Mouse (Mus musculus) olfactory bulb, adult 2 months (tissue): ENCODE data around the gene Pdxk. TPM values are rescaled to one million over a fixed set of nuclear protein-coding genes. Genes with fewer than 3 reads are reported as not detected.
A peak's percentile ranks its signal among the peaks of the same experiment; 100 is the strongest.

Experiments
- H3K27ac ChIP-seq: fragments of 200-500 bp; 2 replicates; pipeline ENCODE4 v1.5.1; 2012; ENCODE audit warnings: low read depth, low read length; ENCODE audit not compliant: insufficient read depth
- H3K4me1 ChIP-seq: fragments of 200-500 bp; 2 replicates; pipeline ENCODE4 v1.6.1; 2012; ENCODE audit warnings: low read length; ENCODE audit not compliant: control insufficient read depth, insufficient read depth
- H3K4me3 ChIP-seq: fragments of 200-500 bp; 2 replicates; pipeline ENCODE4 v1.5.1; 2012; ENCODE audit warnings: mild to moderate bottlenecking, low read depth, low read length, moderate library complexity; ENCODE audit not compliant: insufficient read depth
- CTCF ChIP-seq: fragments of 200-500 bp; IDR thresholded peaks from 2 replicates; pipeline ENCODE4 v1.5.1; 2012; ENCODE audit warnings: low read depth, mild to moderate bottlenecking, low read length, moderate library complexity; ENCODE audit not compliant: insufficient read depth
- POLR2A ChIP-seq: fragments of 200-500 bp; IDR thresholded peaks from 2 replicates; pipeline ENCODE4 v1.6.1; 2012; ENCODE audit warnings: mild to moderate bottlenecking, low read depth, low read length, moderate library complexity; ENCODE audit not compliant: insufficient read depth
- WGBS: fragments of 180-500 bp; shearing (Covaris S2); methylation state at CpG from one replicate; pipeline ENCODE4 v1.1.7; 2018; 5-methylcytosine and 5-hydroxymethylcytosine counted together
- polyA plus RNA-seq: library from polyadenylated mRNA; stranded (reverse); fragments of >200 nt; gene quantifications from 2 replicates; pipeline ENCODE4 v1.2.4, GENCODE M21; 2012; ENCODE audit warnings: low replicate concordance; ENCODE audit not compliant: missing spikeins, insufficient read depth, insufficient read length

Pdxk gene
- polyA plus RNA-seq, 1 experiment, result not detected

- H3K27ac ChIP-seq, result no peak overlapping the region
- H3K4me3 ChIP-seq, result peak overlapping the region; percentile 63
- no peak for TF ChIP-seq CTCF
- TF ChIP-seq POLR2A, result no peak
- peaks cover 54% of the 10 kb centered on the region for H3K4me1 ChIP-seq
- 77% methylated on average over 8 of the region's 8 CpGs for WGBS
These were observed 1.6 kb downstream of the Pdxk start for GRCm38 (mm10) chr10:78462945-78463768.

- H3K4me3 ChIP-seq, result no peak overlapping the region
- H3K27ac ChIP-seq, result no peak overlapping the region
- TF ChIP-seq POLR2A (no peak), CTCF (no peak)
- 58% methylated on average over 4 of the region's 4 CpGs for WGBS
- H3K4me1 ChIP-seq, result peaks cover 67% of the 10 kb centered on the region
These were observed 3.0 kb downstream of the Pdxk start for GRCm38 (mm10) chr10:78461767-78462166.

GRCm38 (mm10) chr10:78460463-78460862 is 4.3 kb downstream of the Pdxk start:
- H3K4me3 ChIP-seq, result no peak overlapping the region
- H3K4me1 ChIP-seq, result peaks cover 74% of the 10 kb centered on the region
- peak overlapping the region; percentile 30; the same call in 1 of the 2 replicates for H3K27ac ChIP-seq
- TF ChIP-seq CTCF (no peak), POLR2A (no peak)
- WGBS, result 27% methylated on average over 5 of the region's 5 CpGs

DNA sequence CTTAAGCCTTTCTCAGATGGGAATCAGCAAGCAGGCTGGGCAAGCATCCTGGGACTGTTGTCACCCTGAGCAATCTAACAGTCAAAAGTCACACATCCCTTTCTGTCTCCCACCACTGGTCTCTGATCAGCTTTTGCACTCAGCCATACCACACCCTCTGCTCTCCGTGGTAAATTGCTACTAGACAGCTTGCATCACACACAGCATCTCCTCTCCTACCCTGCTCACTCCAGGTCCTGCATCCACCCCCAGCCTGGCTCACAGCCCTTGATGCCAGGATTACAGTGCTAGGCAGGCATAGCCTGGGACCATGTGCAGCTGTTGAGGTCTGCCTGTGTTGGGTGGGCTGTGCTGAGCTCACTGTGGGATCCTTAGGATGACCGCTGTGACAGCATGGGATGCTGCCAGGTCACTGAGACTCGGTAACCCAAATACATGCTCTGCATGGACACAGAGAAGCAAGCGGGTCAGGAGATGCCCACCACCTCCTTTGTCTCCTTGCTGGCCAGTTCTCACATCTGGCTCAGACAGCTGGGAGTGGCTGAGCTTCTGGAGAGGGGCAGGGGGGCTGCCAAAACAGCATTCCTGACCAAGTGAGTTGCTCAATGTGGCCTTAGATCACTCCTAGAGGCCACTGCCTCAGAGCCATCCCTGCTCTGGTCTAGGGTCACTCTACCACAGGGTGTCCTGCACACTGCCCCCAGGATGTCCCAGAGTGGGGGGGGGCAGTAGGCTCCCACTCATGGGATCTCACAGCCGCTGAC is 6.2 kb downstream of the Pdxk start:
- H3K27ac ChIP-seq, result peak overlapping the region; percentile 90
- peaks cover 80% of the 10 kb centered on the region for H3K4me1 ChIP-seq
- H3K4me3 ChIP-seq, result no peak overlapping the region
- no peak for TF ChIP-seq POLR2A
- TF ChIP-seq CTCF, result no peak
- 43% methylated on average over 5 of the region's 5 CpGs for WGBS

- TF ChIP-seq POLR2A, result no peak
- TF ChIP-seq CTCF, result no peak
- peak overlapping the region; percentile 90 for H3K27ac ChIP-seq
These were observed 7.1 kb downstream of the Pdxk start for GRCm38 (mm10) chr10:78457495-78458347.

DNA sequence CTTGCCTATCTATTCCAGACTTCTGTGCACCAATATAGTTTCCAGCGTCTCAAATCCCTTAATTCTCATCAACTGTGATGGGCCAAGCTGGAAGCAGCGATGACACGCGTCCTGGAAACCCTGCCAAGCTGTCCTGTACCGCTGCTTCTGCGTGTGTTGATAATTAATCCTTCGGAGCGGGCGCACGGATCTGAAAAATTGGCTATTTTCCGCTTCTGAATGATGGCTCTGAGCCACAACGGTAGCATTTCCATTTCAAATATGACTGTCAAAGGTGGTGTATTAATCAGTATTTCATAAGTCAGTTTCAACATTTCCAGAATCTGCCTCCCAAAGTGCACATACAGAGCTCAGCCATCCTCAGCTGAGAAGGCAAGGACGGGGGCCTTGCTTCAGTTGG is 8.1 kb downstream of the Pdxk start:
- WGBS, result 29% methylated on average over 13 of the region's 13 CpGs
- no peak overlapping the region for H3K4me3 ChIP-seq
- peaks cover 72% of the 10 kb centered on the region for H3K4me1 ChIP-seq
- peak overlapping the region; percentile 90; the same call in 1 of the 2 replicates for H3K27ac ChIP-seq
- TF ChIP-seq CTCF, result no peak
- TF ChIP-seq POLR2A, result no peak

More at GRCm38 (mm10) chr10:78457495-78458347, 7.1 kb downstream of the Pdxk start:
- 41% methylated on average over 10 of the region's 10 CpGs for WGBS
- no peak overlapping the region for H3K4me3 ChIP-seq
- H3K4me1 ChIP-seq, result peaks cover 80% of the 10 kb centered on the region

DNA sequence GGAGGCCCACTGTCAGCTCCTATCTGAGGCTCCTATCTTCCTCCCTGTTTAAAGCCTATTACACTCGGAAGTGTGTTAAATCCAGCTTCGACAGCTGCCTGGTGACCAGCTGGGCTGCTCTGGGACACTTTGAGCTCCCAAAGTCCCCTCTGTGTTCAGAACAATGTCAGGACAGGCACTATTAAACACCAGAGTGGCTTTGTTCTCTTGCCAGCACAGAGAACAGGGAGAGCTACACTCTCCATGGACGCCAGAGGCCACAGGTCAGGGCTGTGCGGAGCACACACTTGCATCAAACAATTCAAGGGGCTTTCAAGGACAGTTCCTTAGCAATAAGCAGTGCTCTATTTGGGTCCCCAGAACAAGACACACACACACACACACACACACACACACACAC is 12.1 kb downstream of the Pdxk start:
- no peak for TF ChIP-seq CTCF
- TF ChIP-seq POLR2A, result no peak
- 44% methylated on average over 4 of the region's 4 CpGs for WGBS
- H3K4me1 ChIP-seq, result peaks cover 37% of the 10 kb centered on the region
- peak overlapping the region; percentile 47; the same call in 1 of the 2 replicates for H3K27ac ChIP-seq
- no peak overlapping the region for H3K4me3 ChIP-seq

DNA sequence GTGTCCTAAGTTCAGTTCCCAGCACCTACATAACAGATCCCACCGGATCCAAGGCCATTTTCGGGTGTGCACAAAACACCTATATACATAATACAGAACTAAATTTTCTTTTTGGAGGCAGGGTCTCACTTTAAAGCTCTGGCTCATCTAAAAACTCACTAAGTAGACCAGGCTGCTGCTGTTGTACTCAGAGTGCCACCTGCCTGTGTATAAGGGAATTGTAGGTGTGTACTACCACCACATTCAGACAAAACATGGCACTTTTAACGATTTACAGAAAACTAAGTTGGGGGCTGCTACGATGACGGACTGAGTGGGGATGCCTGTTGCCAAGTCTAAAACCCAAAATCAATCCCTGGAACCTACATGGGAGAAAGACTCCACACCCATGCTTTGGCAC is 14.0 kb downstream of the Pdxk start:
- no peak for TF ChIP-seq POLR2A
- TF ChIP-seq CTCF, result no peak
- peaks cover 23% of the 10 kb centered on the region for H3K4me1 ChIP-seq
- no peak overlapping the region for H3K27ac ChIP-seq
- H3K4me3 ChIP-seq, result no peak overlapping the region
- 85% methylated on average over 5 of the region's 5 CpGs for WGBS

DNA sequence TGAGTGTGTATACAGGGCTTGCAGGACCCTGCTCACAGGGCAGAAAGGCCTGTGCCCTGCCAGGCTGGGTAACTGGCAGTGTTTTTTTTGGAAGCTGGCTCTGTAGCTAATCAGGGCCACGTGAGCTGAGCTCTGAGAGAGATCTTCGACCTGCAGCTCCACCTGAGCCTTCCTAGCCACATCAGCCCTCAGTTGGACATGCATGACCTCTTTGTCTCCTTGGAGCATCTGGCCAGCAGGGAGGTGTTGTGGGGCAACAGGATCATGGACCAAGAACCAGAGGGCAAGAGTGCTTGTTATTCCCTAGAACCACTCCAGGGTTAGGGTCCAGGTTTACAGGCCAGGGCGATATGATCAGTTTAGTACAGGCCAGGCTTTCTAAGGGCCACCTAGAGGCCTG is 17.4 kb downstream of the Pdxk start:
- Histone ChIP-seq H3K27ac (no peak overlapping the region), H3K4me1 (no peaks in the 10 kb centered on the region), H3K4me3 (no peak overlapping the region)
- WGBS, result 78% methylated on average over 3 of the region's 3 CpGs
- no peak for TF ChIP-seq POLR2A
- no peak for TF ChIP-seq CTCF
